Comparison of ENCODE assay signal across 8 mouse cellular contexts in the genomic region with DNA sequence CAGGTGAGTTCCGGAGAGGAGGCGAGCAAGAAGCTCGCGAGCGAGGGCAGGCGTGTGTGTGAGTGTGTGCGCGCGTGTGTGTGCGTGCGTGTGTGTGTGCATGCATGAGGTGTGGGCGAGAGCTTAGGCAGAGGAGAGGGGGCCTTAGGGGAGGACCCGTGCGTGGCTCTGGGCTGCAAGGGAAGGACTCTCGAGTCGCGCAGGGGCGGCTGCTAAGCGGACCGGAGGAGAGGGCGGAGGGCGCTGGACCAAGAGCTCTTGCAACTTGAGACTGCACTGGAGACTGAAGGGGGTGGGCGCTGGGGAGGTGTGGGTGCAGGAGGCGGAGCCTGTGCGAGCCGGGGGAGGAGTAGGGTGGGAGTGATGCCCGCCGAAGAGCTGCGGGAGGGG. TPM values are rescaled to one million over a fixed set of nuclear protein-coding genes. Genes with fewer than 3 reads are reported as not detected.
DNase-seq lines count a peak whose midpoint lies in the region.

No protein-coding gene starts in this region.

- H3K27me3 ChIP-seq in megakaryocyte, embryonic 14.5 days (replicated peaks) = no peaks in the 10 kb centered on the region

- H3K36me3 ChIP-seq in megakaryocyte, embryonic 14.5 days (replicated peaks; ENCODE audit: low read length) = peaks cover 43% of the 10 kb centered on the region

- H3K4me1 ChIP-seq in megakaryocyte, embryonic 14.5 days = peaks cover 77% of the 10 kb centered on the region

- H3K9me3 ChIP-seq in megakaryocyte, embryonic 14.5 days = no peaks in the 10 kb centered on the region

- intact Hi-C loops in left cerebral cortex, postnatal 10 days (cut with DNase I) = loop anchor here (5.0 kb wide), 1 partner anchor 37 kb away; no protein-coding TSS in a partner anchor

- H3K4me3 ChIP-seq in megakaryocyte, embryonic 14.5 days (replicated peaks) = peak overlapping the region; percentile 95

- DNase-seq in T-cell, adult 2 months (ENCODE audit: low spot score) = peak; percentile 54
- DNase-seq in cerebellum, postnatal 4 days (ENCODE audit: low spot score in 2 of 2) = peak; percentile 46 to 61
- DNase-seq in gastrocnemius, postnatal 10 days = peak; percentile 72
- DNase-seq in induced T-regulatory cell, adult 2 months (ENCODE audit: low read depth) = peak; percentile 65
- DNase-seq in left cerebral cortex, postnatal 10 days (ENCODE audit: extremely low spot score in 1 of 2, low spot score in 2 of 2) = peak; percentile 68 to 87
- DNase-seq in right cerebral cortex, postnatal 25 days = peak; percentile 71
- DNase-seq in adipocyte (ENCODE audit: low spot score) = no peak

RNA-seq across cellular contexts. Expression of gene Mxi1, which starts 19.7 kb away (rescaled TPM):
- total RNA-seq in gastrocnemius, postnatal 10 days (2021) = 10 to 100 TPM; 27.7 to 31.0 TPM
- total RNA-seq in left cerebral cortex, postnatal 10 days (2021) = 10 to 100 TPM; 57.0 to 57.9 TPM
- polyA plus RNA-seq in megakaryocyte, embryonic 14.5 days (2012; ENCODE audit: insufficient read depth, low replicate concordance) = 32.9 and 41.2 TPM in 2 replicates

RNA-seq across cellular contexts. Expression of gene Gm10197, which starts 41.6 kb away (rescaled TPM):
- total RNA-seq in gastrocnemius, postnatal 10 days (2021) = not detected
- total RNA-seq in left cerebral cortex, postnatal 10 days (2021) = not detected
- polyA plus RNA-seq in megakaryocyte, embryonic 14.5 days (2012; ENCODE audit: insufficient read depth, low replicate concordance) = not detected in 2 replicates
